Mouse (Mus musculus) c-Kit-positive CD71-negative TER-119-negative erythroid progenitor cells, embryonic 14.5 days (primary cell): Measurements from ENCODE around the gene Gpatch8.
"Not testable (repeated sequence)": the region's sequence is repeated elsewhere in the genome, so short reads cannot be mapped to it uniquely, and the experiment has no call there.

Experiments
- DNase-seq: peaks from one replicate; pipeline ENCODE4 v3.0.0-alpha.2; 2013; ENCODE audit warnings: low read depth

Gpatch8 gene

GRCm38 (mm10) chr11:102572866-102573663 lies 16.9 kb upstream of the Gpatch8 start:
- peak; percentile 89 for DNase-seq

GRCm38 (mm10) chr11:102568756-102569377 lies 12.7 kb upstream of the Gpatch8 start:
- DNase-seq = no peak

GRCm38 (mm10) chr11:102568191-102568590 lies 12.0 kb upstream of the Gpatch8 start:
- no peak for DNase-seq

GRCm38 (mm10) chr11:102567723-102568122 lies 11.5 kb upstream of the Gpatch8 start:
- DNase-seq = no peak

GRCm38 (mm10) chr11:102567157-102567556 lies 11.0 kb upstream of the Gpatch8 start:
- no peak for DNase-seq

GRCm38 (mm10) chr11:102566290-102566689 lies 10.1 kb upstream of the Gpatch8 start:
- no peak for DNase-seq

GRCm38 (mm10) chr11:102565741-102566140 lies 9.5 kb upstream of the Gpatch8 start:
- no peak for DNase-seq

- not testable (repeated sequence) for DNase-seq
Observed at GRCm38 (mm10) chr11:102564952-102565671, 8.9 kb upstream of the Gpatch8 start.

- no peak for DNase-seq
Observed at GRCm38 (mm10) chr11:102558704-102559103, 2.5 kb upstream of the Gpatch8 start.

GRCm38 (mm10) chr11:102557386-102557785 lies 1.2 kb upstream of the Gpatch8 start:
- DNase-seq = no peak

- DNase-seq = no peak
Observed at GRCm38 (mm10) chr11:102556716-102557074, 503 bp upstream of the Gpatch8 start.

GRCm38 (mm10) chr11:102555400-102556030 lies 677 bp downstream of the Gpatch8 start:
- no peak for DNase-seq

GRCm38 (mm10) chr11:102552051-102552450 lies 4.1 kb downstream of the Gpatch8 start:
- no peak for DNase-seq

- no peak for DNase-seq
Observed at GRCm38 (mm10) chr11:102551176-102551575, 5.0 kb downstream of the Gpatch8 start.

GRCm38 (mm10) chr11:102541471-102541870 lies 14.7 kb downstream of the Gpatch8 start:
- DNase-seq = no peak

- DNase-seq = not testable (repeated sequence)
Observed at GRCm38 (mm10) chr11:102540286-102540685, 15.9 kb downstream of the Gpatch8 start.

GRCm38 (mm10) chr11:102539690-102540089 lies 16.5 kb downstream of the Gpatch8 start:
- no peak for DNase-seq

- DNase-seq = no peak
Observed at GRCm38 (mm10) chr11:102536210-102536609, 20.0 kb downstream of the Gpatch8 start.

- DNase-seq = no peak
Observed at GRCm38 (mm10) chr11:102534078-102534477, 22.1 kb downstream of the Gpatch8 start.

GRCm38 (mm10) chr11:102531425-102531824 lies 24.8 kb downstream of the Gpatch8 start:
- no peak for DNase-seq

- no peak for DNase-seq
Observed at GRCm38 (mm10) chr11:102514793-102515424, 41.3 kb downstream of the Gpatch8 start.

GRCm38 (mm10) chr11:102510226-102510625 lies 46.0 kb downstream of the Gpatch8 start:
- no peak for DNase-seq
